Mouse (Mus musculus) A20 (cell line): ENCODE results near the gene Sh2d7.

ENCODE experiments used
- DNase-seq: peaks from one replicate; pipeline ENCODE4 v3.0.0-alpha.2; 2011; ENCODE audit warnings: low read depth, low spot score

The Sh2d7 gene

GRCm38 (mm10) chr9:54538684-54539083 lies at the start of gene Sh2d7:
Sh2d7 (plus strand) TSS chr9:54538984.
- no peak for DNase-seq

- DNase-seq, result no peak
These were observed 49.2 kb upstream of the Sh2d7 start for GRCm38 (mm10) chr9:54489599-54489998.

DNA sequence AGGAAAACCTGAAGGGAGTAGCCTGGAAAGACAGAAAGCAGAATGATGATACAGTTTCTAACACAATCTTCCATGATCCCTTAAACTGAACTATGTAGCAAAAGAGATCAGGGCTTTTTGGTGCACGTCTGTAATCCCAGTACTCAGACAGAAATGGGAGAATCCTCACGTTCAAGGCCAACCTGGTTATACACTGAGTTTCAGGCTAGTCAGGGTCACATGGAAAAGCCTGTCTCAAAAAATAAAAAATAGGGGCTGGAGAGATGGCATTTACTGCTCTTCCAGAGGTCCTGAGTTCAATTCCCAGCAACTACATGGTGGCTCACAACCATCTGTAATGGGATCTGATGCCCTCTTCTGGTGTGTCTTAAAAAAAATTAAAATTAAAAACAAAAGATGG lies 48.4 kb upstream of the Sh2d7 start:
- no peak for DNase-seq

DNA sequence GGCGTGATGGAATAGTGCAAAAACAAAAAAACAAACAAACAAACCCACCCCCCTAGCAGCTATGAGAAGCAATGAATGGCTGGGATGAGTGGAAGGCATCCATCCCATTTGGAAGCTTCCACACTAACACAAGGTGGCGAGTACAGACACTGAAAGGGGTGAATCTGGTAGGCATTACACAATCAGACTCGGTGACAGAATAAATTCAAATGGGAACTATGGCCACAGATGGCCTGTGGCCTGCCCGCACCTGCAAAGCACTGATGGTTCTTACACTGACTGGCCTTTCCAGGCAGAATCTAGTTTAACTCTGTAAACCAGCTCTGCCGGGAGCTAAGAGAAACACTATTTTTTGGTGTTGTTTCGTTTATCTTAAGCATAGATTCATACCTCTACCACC lies 39.5 kb upstream of the Sh2d7 start:
- DNase-seq, result no peak

DNA sequence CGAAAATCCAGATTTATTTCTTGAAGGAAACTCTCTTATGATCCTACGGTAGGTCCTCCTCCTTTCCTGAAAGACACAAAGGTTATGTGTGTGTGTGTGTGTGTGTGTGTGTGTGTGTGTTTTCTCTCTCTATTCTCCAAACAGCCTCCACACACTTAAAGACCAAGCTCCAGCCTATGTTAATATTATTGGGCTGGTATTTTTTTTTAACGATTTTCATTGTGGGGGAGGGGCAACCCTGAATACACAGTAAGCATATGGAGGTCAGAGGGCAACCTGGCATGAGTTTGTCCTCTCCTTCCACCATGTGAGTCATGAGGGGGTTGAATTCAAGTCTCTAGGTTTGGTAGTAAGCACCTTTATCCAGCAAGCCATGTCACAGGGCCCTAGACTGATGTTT lies 39.0 kb upstream of the Sh2d7 start:
- DNase-seq, result no peak

- no peak for DNase-seq
These were observed 37.8 kb upstream of the Sh2d7 start for GRCm38 (mm10) chr9:54500832-54501452.

GRCm38 (mm10) chr9:54501453-54502110 lies 37.2 kb upstream of the Sh2d7 start, which contains the start of gene Dmxl2:
Dmxl2 (minus strand) TSS chr9:54501626.
- peak; percentile 92 for DNase-seq

- no peak for DNase-seq
These were observed 36.7 kb upstream of the Sh2d7 start for GRCm38 (mm10) chr9:54502111-54502495.

DNA sequence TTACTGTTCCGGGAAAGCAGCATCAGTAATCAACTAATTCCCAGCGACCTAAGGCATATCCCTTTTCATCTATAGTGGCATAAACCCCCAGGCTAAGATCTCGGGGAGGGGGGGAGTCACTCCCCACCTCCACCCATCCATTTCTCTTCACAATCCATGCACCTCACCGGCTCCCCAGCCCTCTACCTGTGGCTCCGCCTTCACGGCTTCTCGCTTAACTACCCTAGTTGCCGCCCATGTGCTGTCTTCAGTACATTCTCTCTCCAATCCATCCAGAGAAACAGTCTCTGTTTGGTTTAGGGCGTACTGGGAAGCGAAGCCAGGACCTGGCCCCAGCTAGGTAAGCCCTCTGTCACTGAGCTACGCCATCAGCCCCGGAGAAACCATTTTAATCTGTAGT lies 35.9 kb upstream of the Sh2d7 start:
- no peak for DNase-seq

- no peak for DNase-seq
These were observed 22.8 kb upstream of the Sh2d7 start for GRCm38 (mm10) chr9:54515991-54516390.

DNA sequence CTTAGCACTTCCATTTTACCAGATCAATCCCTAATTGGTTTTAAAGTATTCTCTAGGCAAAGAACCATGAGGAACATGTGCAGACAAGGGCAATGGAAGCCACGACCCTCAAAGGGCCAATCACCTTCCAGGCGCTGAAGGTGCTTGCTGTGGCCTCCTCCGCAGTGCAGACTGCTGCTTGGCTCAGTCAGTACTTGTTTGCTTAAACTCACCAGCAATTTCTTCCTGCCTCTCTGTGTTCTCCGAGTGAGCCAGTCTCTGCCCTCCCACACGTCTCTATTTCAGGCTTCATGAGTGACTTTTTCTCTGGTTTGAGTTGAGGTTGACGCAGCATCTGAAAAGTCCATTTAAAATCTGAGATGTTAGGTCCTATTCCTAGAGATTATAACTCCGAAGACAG lies 19.9 kb upstream of the Sh2d7 start:
- no peak for DNase-seq

DNA sequence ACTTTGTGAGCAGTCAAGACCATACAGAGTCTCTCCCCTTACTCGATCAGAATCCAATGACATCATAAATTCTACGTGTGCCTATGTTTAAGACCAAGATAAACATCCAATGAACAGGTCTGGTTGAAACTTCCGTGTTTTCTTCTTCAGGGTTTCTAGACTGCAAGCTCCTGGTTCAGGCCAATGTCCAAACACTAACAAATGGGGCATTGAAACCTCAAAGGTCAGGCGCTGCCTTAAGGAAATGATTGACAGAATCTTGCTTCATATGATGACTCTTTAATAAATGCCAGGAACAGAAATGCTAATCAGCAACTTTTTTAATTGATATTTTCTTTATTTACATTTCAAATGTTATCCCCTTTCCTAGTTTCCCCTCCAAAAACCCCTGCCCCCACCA lies 18.5 kb upstream of the Sh2d7 start:
- DNase-seq, result no peak

GRCm38 (mm10) chr9:54527694-54528093 lies 11.1 kb upstream of the Sh2d7 start:
- DNase-seq, result no peak

- DNase-seq, result no peak
These were observed 8.8 kb upstream of the Sh2d7 start for GRCm38 (mm10) chr9:54529950-54530349.

DNA sequence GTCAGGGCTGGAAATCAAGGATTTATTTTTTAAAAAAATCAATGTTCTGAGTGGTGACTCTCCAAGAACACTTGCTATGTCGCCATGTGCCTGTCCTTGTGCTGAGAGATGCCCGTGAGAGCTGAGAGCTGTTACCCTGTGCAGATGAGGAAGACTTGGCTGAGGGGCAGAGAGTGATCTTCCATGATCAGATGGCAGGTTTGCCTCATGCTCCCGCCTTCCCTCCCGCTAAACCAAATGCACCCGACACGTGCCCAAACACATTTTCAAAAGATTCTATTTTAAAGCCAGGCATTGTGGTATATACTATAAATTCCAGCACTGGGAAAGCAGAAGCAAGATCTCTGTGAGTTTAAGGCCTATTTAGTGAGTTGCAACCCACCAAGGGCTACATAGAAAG lies 7.9 kb upstream of the Sh2d7 start:
- DNase-seq, result no peak

DNA sequence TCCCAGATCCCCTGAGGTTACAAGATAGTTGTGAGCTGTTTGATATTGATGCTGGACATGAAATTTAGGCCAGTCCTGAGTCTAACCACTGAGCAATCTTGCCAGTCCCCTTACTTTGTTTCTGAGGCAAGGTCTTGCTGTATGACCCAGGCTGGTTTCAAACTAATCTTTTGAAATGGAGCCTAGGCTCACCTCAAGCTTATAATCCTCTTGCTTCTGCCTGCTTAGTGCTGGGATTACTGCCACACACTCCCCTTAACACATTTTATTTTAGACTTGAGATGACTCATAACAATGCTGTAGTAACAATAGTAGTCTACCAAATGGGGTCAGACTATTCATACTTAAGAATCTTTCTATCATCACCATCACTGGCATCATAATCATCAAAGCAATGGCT lies 7.4 kb upstream of the Sh2d7 start:
- no peak for DNase-seq

DNA sequence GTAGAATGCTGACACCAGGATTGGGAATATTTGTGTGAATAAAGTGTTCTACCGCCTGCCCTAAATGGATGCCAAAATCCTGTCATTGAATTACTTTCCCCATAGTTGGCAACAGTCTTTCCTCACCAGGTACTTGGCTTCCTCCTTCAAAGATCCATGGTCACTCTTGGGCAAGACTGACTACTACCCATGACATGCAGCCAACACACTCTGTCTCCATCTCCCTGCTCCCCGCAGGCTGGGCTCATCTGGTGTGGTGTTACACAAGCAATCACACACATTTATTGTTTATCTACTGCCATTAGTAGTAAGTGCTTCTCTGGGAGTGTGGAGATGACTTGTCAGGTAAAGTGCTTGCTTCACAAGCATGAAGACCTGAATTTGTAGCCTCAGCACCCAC lies 5.9 kb upstream of the Sh2d7 start:
- DNase-seq, result no peak

DNA sequence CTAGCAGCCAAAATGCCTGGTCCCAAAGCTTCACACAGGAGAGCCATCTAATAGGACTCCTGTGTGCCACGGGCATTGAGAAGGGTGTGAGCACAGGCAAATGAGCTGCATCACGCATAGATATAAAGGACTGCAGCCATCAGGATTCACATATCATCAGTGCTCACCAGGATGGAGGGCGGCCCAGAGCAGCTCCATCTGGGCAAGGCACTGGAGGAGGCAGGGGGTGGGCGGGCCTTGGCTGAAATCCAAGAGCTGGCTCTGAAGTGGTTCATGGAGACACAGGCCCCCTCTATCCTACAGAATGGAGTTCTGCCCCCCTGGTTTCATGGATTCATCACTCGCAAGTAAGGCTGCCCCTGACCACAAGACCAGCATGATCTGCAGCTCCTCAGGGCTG lies 4.8 kb upstream of the Sh2d7 start:
- DNase-seq, result no peak

DNA sequence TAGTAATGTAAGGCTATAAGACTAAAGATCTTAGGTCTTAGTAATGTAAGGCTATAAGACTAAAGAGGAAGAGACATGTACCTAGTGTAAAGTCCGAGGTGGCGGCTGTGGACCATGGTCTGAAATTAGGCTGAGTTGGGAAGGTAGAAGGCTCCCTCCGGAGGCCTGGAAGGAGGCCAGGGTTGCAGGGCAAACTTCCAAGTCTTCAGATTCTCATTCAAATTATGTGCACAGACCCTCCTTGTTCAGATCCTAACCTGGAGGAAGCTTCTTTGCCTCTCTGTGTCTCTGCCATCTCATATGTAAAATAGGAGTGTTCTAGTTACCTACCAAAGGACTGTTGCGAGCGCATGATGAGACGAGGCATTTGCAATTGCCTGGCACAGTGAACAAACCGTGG lies 2.5 kb upstream of the Sh2d7 start:
- DNase-seq, result no peak

DNA sequence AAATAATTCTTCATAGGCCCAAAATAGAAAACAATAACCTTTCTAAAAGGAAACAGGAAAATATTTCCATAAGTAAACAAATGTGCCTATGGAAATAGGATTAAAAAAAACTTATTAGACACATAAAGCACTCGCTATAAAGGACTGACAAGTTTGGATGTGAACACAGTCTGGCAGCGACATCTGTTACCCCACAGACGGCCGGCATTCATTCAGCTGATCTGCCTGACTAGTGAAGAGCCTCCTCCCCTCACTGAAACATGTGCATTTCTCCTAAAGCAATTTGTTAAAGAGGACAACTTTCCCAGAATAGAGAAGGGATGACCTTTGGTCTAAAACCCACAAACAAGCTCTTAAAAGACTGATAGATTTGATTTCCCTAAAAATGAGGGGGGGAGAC lies 1.8 kb upstream of the Sh2d7 start:
- no peak for DNase-seq

GRCm38 (mm10) chr9:54537480-54537879 lies 1.3 kb upstream of the Sh2d7 start:
- peak; percentile 16 for DNase-seq

DNA sequence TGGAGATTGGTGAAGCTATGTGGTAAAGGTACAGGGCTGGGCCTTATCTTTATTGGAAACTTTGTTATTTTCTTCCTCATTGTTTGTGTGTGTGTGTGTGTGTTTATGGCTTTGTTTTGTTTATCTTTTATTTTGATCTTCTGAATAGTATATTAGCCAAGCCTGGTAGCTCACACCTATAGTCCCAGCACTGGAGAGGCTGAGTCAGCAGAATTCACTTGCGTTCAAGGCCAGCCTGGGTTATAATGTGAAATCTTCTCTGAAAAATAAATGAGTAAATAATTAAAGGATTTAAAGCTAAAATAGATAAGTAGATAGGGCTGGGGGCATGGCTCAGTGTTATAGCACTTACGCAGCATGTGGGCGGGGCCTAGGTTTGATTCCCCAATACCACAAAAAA lies 540 bp upstream of the Sh2d7 start:
- DNase-seq, result no peak

- no peak for DNase-seq
These were observed 2.0 kb downstream of the Sh2d7 start for GRCm38 (mm10) chr9:54540801-54541200.
